Mouse (Mus musculus): Measurements from ENCODE around the gene Fabp7.

GRCm38 (mm10) chr10:57814295-57814694 lies 29.6 kb downstream of the Fabp7 start:
- TF ChIP-seq POLR2A (IDR thresholded peaks at IDR 0.05; ENCODE audit: insufficient read depth, low read depth, low read length) (no peak), CTCF (IDR thresholded peaks at IDR 0.05; ENCODE audit: insufficient read depth, low read depth, low read length) (no peak)

Measured in olfactory bulb, adult 2 months (tissue).